Mouse (Mus musculus): ENCODE measurements at regions not wholly inside any gene's neighbourhood (a gene's known extent, or its start where the extent isn't known, plus 50 kb on each side); places are given as distances from the start of the nearest gene placed in this dataset.

GRCm38 (mm10) chr2:117980856-117981255 lies 130.8 kb upstream of the Thbs1 start:
- TF ChIP-seq CTCF (IDR thresholded peaks at IDR 0.05; ENCODE audit: extremely low read depth, insufficient read depth, low read length) (no peak), POLR2A (IDR thresholded peaks at IDR 0.05; ENCODE audit: extremely low read depth, insufficient read depth, low read length) (no peak)
